Mouse (Mus musculus) liver, embryonic 16.5 days (tissue): ENCODE measurements around the gene Gm17428. TPM values are rescaled to one million over a fixed set of nuclear protein-coding genes. Genes with fewer than 3 reads are reported as not detected.
"Not testable (repeated sequence)": the region's sequence is repeated elsewhere in the genome, so short reads cannot be mapped to it uniquely, and the experiment has no call there.

Source experiments
- ATAC-seq: fragments of 200-750 bp; cut with Nextera tagmentation; 2 replicates; pipeline ENCODE4 v1.8.0; 2017; ENCODE audit warnings: low read depth, mild to moderate bottlenecking, moderate number of reproducible peaks, moderate library complexity
- H3K27ac ChIP-seq: fragments of 300-500 bp; sonication (generic); 2 replicates; pipeline ENCODE4 v1.5.1; 2014; ENCODE audit warnings: mild to moderate bottlenecking, low read length
- H3K27me3 ChIP-seq: fragments of 300-500 bp; sonication (generic); 2 replicates; pipeline ENCODE4 v1.6.1; 2014; ENCODE audit warnings: low read depth, low read length, mixed read lengths; ENCODE audit not compliant: control insufficient read depth, insufficient read depth
- H3K36me3 ChIP-seq: fragments of 300-500 bp; sonication (generic); 2 replicates; pipeline ENCODE4 v1.6.1; 2014; ENCODE audit warnings: mild to moderate bottlenecking; ENCODE audit not compliant: control insufficient read depth, insufficient read depth
- H3K4me1 ChIP-seq: fragments of 300-500 bp; sonication (generic); 2 replicates; pipeline ENCODE4 v1.6.1; 2014; ENCODE audit warnings: low read depth, low read length, mixed read lengths; ENCODE audit not compliant: control insufficient read depth
- H3K4me2 ChIP-seq: fragments of 300-500 bp; sonication (generic); 2 replicates; pipeline ENCODE4 v1.6.1; 2014; ENCODE audit warnings: low read depth, low read length, mixed read lengths
- H3K4me3 ChIP-seq: fragments of 300-500 bp; sonication (generic); 2 replicates; pipeline ENCODE4 v1.5.1; 2014; ENCODE audit warnings: low read depth, mild to moderate bottlenecking, low read length
- H3K9ac ChIP-seq: fragments of 300-500 bp; sonication (generic); 2 replicates; pipeline ENCODE4 v1.6.1; 2014; ENCODE audit warnings: low read depth, low read length
- H3K9me3 ChIP-seq: fragments of 300-500 bp; sonication (generic); replicated peaks from 2 replicates; pipeline ENCODE4 v1.6.1; 2016; ENCODE audit warnings: low read length; ENCODE audit not compliant: control insufficient read depth
- WGBS: fragments of 180-500 bp; shearing (Covaris S2); extraction: QIAGEN DNeasy Blood & Tissue Kit; methylation state at CpG from one replicate; pipeline ENCODE4 v1.1.7; 2014; ENCODE audit not compliant: insufficient replicate concordance; 5-methylcytosine and 5-hydroxymethylcytosine counted together
- polyA plus RNA-seq: library from polyadenylated mRNA; unstranded; fragments of >200 nt; fragmentation: Nextera tagmentation; extraction: Ambion mirVana; gene quantifications from 2 replicates; pipeline ENCODE4 v1.2.1, GENCODE M21; 2015

Gm17428 gene
- polyA plus RNA-seq, 1 experiment from 2014 or later, result not detected

DNA sequence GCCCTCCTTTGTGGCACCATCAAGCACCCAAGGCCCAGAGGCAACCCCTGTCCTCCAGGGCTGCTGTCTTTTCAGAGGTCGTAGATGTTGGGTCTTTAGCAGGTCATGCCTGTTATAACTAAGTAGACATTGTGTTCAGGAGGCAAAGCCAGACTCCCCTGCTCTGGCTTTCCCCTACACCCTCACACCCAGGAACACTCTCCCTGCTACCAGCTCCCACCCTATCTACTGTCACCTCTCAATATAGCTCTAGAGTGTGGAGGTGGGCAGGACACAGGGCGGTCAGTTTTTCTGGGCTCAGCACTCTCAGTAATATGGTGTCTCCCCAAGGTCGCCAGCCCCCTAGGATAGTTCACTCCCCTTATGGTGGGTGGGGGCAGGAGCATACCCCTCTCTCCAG lies 8.9 kb upstream of the Gm17428 start:
- Histone ChIP-seq H3K4me2 (no peak overlapping the region), H3K27ac (no peak overlapping the region), H3K4me3 (no peak overlapping the region), H3K9ac (no peak overlapping the region), H3K36me3 (no peaks in the 10 kb centered on the region), H3K4me1 (no peaks in the 10 kb centered on the region), H3K9me3 (no peaks in the 10 kb centered on the region), H3K27me3 (no peaks in the 10 kb centered on the region)
- WGBS, result 73% methylated on average over 3 of the region's 3 CpGs
- ATAC-seq, result no peak

GRCm38 (mm10) chr14:54968344-54968743 lies 8.4 kb upstream of the Gm17428 start:
- H3K4me2 ChIP-seq, result no peak overlapping the region
- H3K9me3 ChIP-seq, result no peaks in the 10 kb centered on the region
- no peaks in the 10 kb centered on the region for H3K36me3 ChIP-seq
- H3K4me3 ChIP-seq, result no peak overlapping the region
- H3K4me1 ChIP-seq, result no peaks in the 10 kb centered on the region
- no peaks in the 10 kb centered on the region for H3K27me3 ChIP-seq
- no peak for ATAC-seq
- no peak overlapping the region for H3K9ac ChIP-seq
- H3K27ac ChIP-seq, result no peak overlapping the region

DNA sequence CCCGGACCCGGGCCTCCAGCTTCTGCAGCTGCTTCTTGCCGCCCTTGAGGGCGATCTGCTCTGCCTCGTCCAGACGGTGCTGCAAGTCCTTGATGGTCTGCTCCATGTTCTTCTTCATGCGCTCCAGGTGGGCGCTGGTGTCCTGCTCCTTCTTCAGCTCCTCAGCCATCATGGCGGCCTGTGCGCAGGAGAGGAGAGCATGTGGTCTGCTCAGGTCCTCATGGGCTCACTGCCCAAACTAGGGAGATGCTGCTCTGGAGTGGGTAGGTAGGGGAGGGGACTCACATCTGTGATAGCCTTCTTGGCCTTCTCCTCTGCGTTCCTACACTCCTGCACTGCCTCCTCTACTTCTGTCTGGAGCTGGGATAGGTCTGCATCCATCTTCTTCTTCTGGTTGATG lies 3.9 kb upstream of the Gm17428 start:
- ATAC-seq, result not testable (repeated sequence)
- WGBS, result 77% methylated on average over 9 of the region's 11 CpGs

GRCm38 (mm10) chr14:54974068-54974791 lies 2.5 kb upstream of the Gm17428 start:
- no peaks in the 10 kb centered on the region for H3K36me3 ChIP-seq
- no peaks in the 10 kb centered on the region for H3K4me1 ChIP-seq
- no peaks in the 10 kb centered on the region for H3K27me3 ChIP-seq
- 59% methylated on average over 6 of the region's 6 CpGs for WGBS
- no peak overlapping the region for H3K9ac ChIP-seq
- no peak overlapping the region for H3K4me2 ChIP-seq
- no peak overlapping the region for H3K4me3 ChIP-seq
- no peaks in the 10 kb centered on the region for H3K9me3 ChIP-seq
- no peak overlapping the region for H3K27ac ChIP-seq
- no peak for ATAC-seq

More for the DNA sequence above, 3.9 kb upstream of the Gm17428 start:
- H3K9me3 ChIP-seq, H3K4me1 ChIP-seq, H3K4me3 ChIP-seq, H3K4me2 ChIP-seq, H3K9ac ChIP-seq, H3K36me3 ChIP-seq, H3K27me3 ChIP-seq, H3K27ac ChIP-seq: not testable (repeated sequence)

DNA sequence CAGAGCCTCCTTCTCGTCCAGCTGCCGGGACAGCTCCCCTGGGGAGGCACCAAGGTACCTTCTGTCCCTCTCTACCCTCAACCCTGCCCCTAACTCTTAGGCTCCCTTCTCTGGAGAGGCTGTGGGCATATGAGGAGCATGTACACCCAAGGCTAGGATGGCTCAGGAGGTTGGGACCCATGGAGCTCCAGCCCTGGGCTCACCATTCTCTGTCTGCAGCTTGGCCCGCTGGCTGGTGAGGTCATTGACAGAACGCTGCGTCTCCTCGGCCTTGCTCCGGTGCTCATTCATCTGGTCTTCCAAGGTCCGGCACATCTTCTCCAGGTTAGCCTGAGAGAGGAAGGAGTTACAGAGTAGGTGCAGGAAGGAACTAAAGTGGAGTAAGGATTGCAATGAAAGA lies 1.9 kb downstream of the Gm17428 start:
- H3K36me3 ChIP-seq, result no peaks in the 10 kb centered on the region
- WGBS, result 77% methylated on average over 8 of the region's 8 CpGs
- no peaks in the 10 kb centered on the region for H3K9me3 ChIP-seq
- ATAC-seq, result no peak
- no peak overlapping the region for H3K27ac ChIP-seq
- no peak overlapping the region for H3K4me2 ChIP-seq
- H3K9ac ChIP-seq, result no peak overlapping the region
- H3K27me3 ChIP-seq, result no peaks in the 10 kb centered on the region
- H3K4me3 ChIP-seq, result no peak overlapping the region
- no peaks in the 10 kb centered on the region for H3K4me1 ChIP-seq

DNA sequence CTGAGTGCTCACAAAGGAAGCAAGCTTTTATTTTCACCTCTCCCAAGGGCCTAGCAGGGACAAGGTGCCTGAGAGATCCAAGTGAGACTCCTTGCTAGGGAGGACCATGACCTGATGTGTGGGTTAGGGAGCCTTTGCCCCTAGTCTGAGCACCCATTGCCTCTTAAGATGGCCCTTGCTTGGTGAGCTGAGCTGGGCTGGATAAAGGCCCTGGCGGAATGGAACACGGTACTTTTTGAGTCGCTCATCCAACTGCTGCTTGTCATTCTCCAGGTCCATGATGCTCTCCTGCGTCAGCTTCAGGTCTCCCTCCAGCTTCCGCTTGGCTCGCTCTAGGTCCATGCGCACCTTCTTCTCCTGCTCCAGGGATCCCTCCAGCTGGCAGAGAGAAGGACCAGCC lies 5.2 kb downstream of the Gm17428 start:
- no peak overlapping the region for H3K4me3 ChIP-seq
- H3K9me3 ChIP-seq, result no peaks in the 10 kb centered on the region
- ATAC-seq, result no peak
- 78% methylated on average over 7 of the region's 7 CpGs for WGBS
- H3K27ac ChIP-seq, result no peak overlapping the region
- H3K27me3 ChIP-seq, result no peaks in the 10 kb centered on the region
- no peaks in the 10 kb centered on the region for H3K4me1 ChIP-seq
- H3K4me2 ChIP-seq, result no peak overlapping the region
- H3K9ac ChIP-seq, result no peak overlapping the region
- no peaks in the 10 kb centered on the region for H3K36me3 ChIP-seq

GRCm38 (mm10) chr14:54988350-54988874 lies 11.7 kb downstream of the Gm17428 start:
- not testable (repeated sequence) for H3K9ac ChIP-seq, H3K4me3 ChIP-seq, H3K4me1 ChIP-seq, H3K27me3 ChIP-seq, H3K9me3 ChIP-seq, ATAC-seq, H3K4me2 ChIP-seq, H3K36me3 ChIP-seq, H3K27ac ChIP-seq
- WGBS, result 72% methylated on average over 9 of the region's 9 CpGs

- no peaks in the 10 kb centered on the region; the same call in 1 of the 2 replicates for H3K27me3 ChIP-seq
- no peak overlapping the region for H3K27ac ChIP-seq
- 71% methylated on average over 13 of the region's 13 CpGs for WGBS
These were observed 12.1 kb downstream of the Gm17428 start for GRCm38 (mm10) chr14:54988882-54989281.

DNA sequence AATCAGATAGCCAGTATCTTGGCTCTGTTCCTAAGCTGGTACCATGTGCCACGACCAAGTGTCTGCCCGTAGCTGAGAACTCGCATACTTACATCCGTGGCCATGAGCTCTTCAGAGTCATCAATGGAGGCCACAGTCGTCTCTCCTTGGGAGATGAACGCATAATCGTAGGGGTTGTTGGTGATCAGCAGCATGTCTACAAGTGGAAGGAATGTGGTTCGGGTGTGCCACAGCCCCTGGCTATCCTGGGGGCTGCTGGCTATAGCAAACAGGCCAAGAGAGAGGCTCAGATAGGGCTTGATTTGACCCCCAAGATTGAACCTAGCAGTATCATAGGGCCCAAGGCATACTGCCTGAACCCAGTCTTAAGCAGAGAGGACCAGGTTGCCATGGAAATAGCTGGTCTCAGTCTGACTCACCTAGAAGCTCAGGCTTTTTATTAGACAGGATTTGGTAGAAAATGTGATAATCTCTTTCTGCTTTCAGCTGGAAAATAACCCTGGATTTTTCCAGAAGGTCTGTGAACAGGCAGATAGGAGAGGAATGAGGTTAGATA lies 13.2 kb downstream of the Gm17428 start:
- 61% methylated on average over 8 of the region's 8 CpGs for WGBS
- Histone ChIP-seq H3K4me2 (no peak overlapping the region), H3K4me1 (no peaks in the 10 kb centered on the region), H3K9ac (no peak overlapping the region), H3K27ac (no peak overlapping the region), H3K4me3 (no peak overlapping the region), H3K9me3 (no peaks in the 10 kb centered on the region), H3K36me3 (no peaks in the 10 kb centered on the region), H3K27me3 (no peaks in the 10 kb centered on the region; the same call in 1 of the 2 replicates)
- ATAC-seq, result no peak

More at GRCm38 (mm10) chr14:54988882-54989281, 12.1 kb downstream of the Gm17428 start:
- Histone ChIP-seq H3K4me3 (no peak overlapping the region), H3K9ac (no peak overlapping the region), H3K4me1 (no peaks in the 10 kb centered on the region), H3K4me2 (no peak overlapping the region), H3K9me3 (no peaks in the 10 kb centered on the region), H3K36me3 (no peaks in the 10 kb centered on the region)
- no peak for ATAC-seq
